Mouse (Mus musculus): Measurements from ENCODE around the gene V1rd19. TPM values are rescaled to one million over a fixed set of nuclear protein-coding genes. Genes with fewer than 3 reads are reported as not detected.
"Not testable (repeated sequence)": the region's sequence is repeated elsewhere in the genome, so short reads cannot be mapped to it uniquely, and the experiment has no call there.

Gene V1rd19
- polyA plus RNA-seq (2016; fragmentation: Nextera tagmentation; extraction: Ambion mirVana), result not detected in 2 replicates

- H3K36me3 ChIP-seq, result no peaks in the 10 kb centered on the region
- WGBS, result 75% methylated on average over 2 of the region's 2 CpGs
- no peaks in the 10 kb centered on the region for H3K27me3 ChIP-seq (ENCODE audit: low read depth, poor library complexity, severe bottlenecking)
- H3K9me3 ChIP-seq (replicated peaks), result no peaks in the 10 kb centered on the region
- H3K27ac ChIP-seq, result no peak within 1 kb of the TSS
- H3K4me1 ChIP-seq, result no peaks in the 10 kb centered on the region
- no peak within 1 kb of the TSS for H3K4me3 ChIP-seq
- DNase-seq (ENCODE audit: low spot score), result no peak
Measured at GRCm38 (mm10) chr7:24001391-24001790, at the start of gene V1rd19. Gene V1rd19 (plus strand): TSS chr7:24001691.

GRCm38 (mm10) chr7:23968044-23968443 lies 33.4 kb upstream of the V1rd19 start:
- not testable (repeated sequence) for H3K4me3 ChIP-seq; H3K36me3 ChIP-seq; H3K27ac ChIP-seq; H3K4me1 ChIP-seq; DNase-seq (ENCODE audit: low spot score); H3K27me3 ChIP-seq (ENCODE audit: low read depth, poor library complexity, severe bottlenecking); H3K9me3 ChIP-seq (replicated peaks)
- WGBS, result 55% methylated on average over 3 of the region's 3 CpGs

- peaks cover 11% of the 10 kb centered on the region for H3K9me3 ChIP-seq (replicated peaks)
- 88% methylated on average over 9 of the region's 9 CpGs for WGBS
- not testable (repeated sequence) for H3K27ac ChIP-seq; H3K4me3 ChIP-seq; DNase-seq (ENCODE audit: low spot score); H3K27me3 ChIP-seq (ENCODE audit: low read depth, poor library complexity, severe bottlenecking); H3K36me3 ChIP-seq; H3K4me1 ChIP-seq
Measured at GRCm38 (mm10) chr7:23974315-23974714, 27.2 kb upstream of the V1rd19 start, which contains the start of gene Vmn1r181. Gene Vmn1r181 (plus strand): TSS chr7:23974615.

GRCm38 (mm10) chr7:24052660-24053304 lies 51.3 kb downstream of the V1rd19 start, which contains the start of gene Vmn1r183:
Gene Vmn1r183 (plus strand): TSS chr7:24053254.
- Histone ChIP-seq H3K4me1 (no peaks in the 10 kb centered on the region), H3K9me3 (replicated peaks) (no peaks in the 10 kb centered on the region), H3K4me3 (no peak within 1 kb of the TSS), H3K36me3 (no peaks in the 10 kb centered on the region), H3K27me3 (ENCODE audit: low read depth, poor library complexity, severe bottlenecking) (no peaks in the 10 kb centered on the region), H3K27ac (no peak within 1 kb of the TSS)
- no peak for DNase-seq (ENCODE audit: low spot score)
- WGBS, result 81% methylated on average over 4 of the region's 4 CpGs

Other genes starting within 250 kb of the V1rd19 start
- gene Vmn1r174, start 249.4 kb upstream of the V1rd19 start, polyA plus RNA-seq (2016; fragmentation: Nextera tagmentation; extraction: Ambion mirVana), result not detected in 2 replicates
- not detected in 2 replicates for gene Vmn1r175, start 191.0 kb upstream of the V1rd19 start, polyA plus RNA-seq (2016; fragmentation: Nextera tagmentation; extraction: Ambion mirVana)
- not detected in 2 replicates for gene Vmn1r176, start 164.3 kb upstream of the V1rd19 start, polyA plus RNA-seq (2016; fragmentation: Nextera tagmentation; extraction: Ambion mirVana)
- not detected in 2 replicates for gene Vmn1r177, start 135.2 kb upstream of the V1rd19 start, polyA plus RNA-seq (2016; fragmentation: Nextera tagmentation; extraction: Ambion mirVana)
- not detected in 2 replicates for gene Vmn1r178, start 109.7 kb upstream of the V1rd19 start, polyA plus RNA-seq (2016; fragmentation: Nextera tagmentation; extraction: Ambion mirVana)
- gene Vmn1r179, start 74.7 kb upstream of the V1rd19 start, polyA plus RNA-seq (2016; fragmentation: Nextera tagmentation; extraction: Ambion mirVana), result not detected in 2 replicates
- gene Vmn1r180, start 51.1 kb upstream of the V1rd19 start, polyA plus RNA-seq (2016; fragmentation: Nextera tagmentation; extraction: Ambion mirVana), result not detected in 2 replicates
- gene Vmn1r181, start 27.1 kb upstream of the V1rd19 start, polyA plus RNA-seq (2016; fragmentation: Nextera tagmentation; extraction: Ambion mirVana), result not detected in 2 replicates
- gene Vmn1r183, start 51.6 kb downstream of the V1rd19 start, polyA plus RNA-seq (2016; fragmentation: Nextera tagmentation; extraction: Ambion mirVana), result not detected in 2 replicates
- 26.8 and 30.2 TPM in 2 replicates for gene Zfp180, start 80.2 kb downstream of the V1rd19 start, polyA plus RNA-seq (2016; fragmentation: Nextera tagmentation; extraction: Ambion mirVana)
- 2.5 and 4.3 TPM in 2 replicates for gene Zfp112, start 110.6 kb downstream of the V1rd19 start, polyA plus RNA-seq (2016; fragmentation: Nextera tagmentation; extraction: Ambion mirVana)
- 12.7 and 15.7 TPM in 2 replicates for gene Zfp235, start 132.5 kb downstream of the V1rd19 start, polyA plus RNA-seq (2016; fragmentation: Nextera tagmentation; extraction: Ambion mirVana)
- gene Zfp114, start 173.4 kb downstream of the V1rd19 start, polyA plus RNA-seq (2016; fragmentation: Nextera tagmentation; extraction: Ambion mirVana), result 5.0 and 5.6 TPM in 2 replicates
- gene Zfp111, start 209.8 kb downstream of the V1rd19 start, polyA plus RNA-seq (2016; fragmentation: Nextera tagmentation; extraction: Ambion mirVana), result 9.9 and 11.5 TPM in 2 replicates
- 6.7 and 7.0 TPM in 2 replicates for gene Zfp109, start 235.9 kb downstream of the V1rd19 start, polyA plus RNA-seq (2016; fragmentation: Nextera tagmentation; extraction: Ambion mirVana)